Mouse (Mus musculus) forebrain, postnatal 0 days (tissue): ENCODE measurements around the gene Pms2. TPM values are rescaled to one million over a fixed set of nuclear protein-coding genes. Genes with fewer than 3 reads are reported as not detected.

Experiments
- ATAC-seq: fragments of 200-750 bp; cut with Nextera tagmentation; 2 replicates; pipeline ENCODE4 v1.8.0; 2017; ENCODE audit warnings: mild to moderate bottlenecking, moderate library complexity
- DNase-seq: peaks from one replicate; pipeline ENCODE4 v3.0.0-alpha.2; 2015
- H3K27ac ChIP-seq: fragments of 300-500 bp; sonication (generic); 2 replicates; pipeline ENCODE4 v1.5.1; 2014; ENCODE audit warnings: low read depth, mild to moderate bottlenecking, antibody characterized with exemption, low read length, moderate library complexity, mixed read lengths
- H3K27me3 ChIP-seq: fragments of 300-500 bp; sonication (generic); 2 replicates; pipeline ENCODE4 v1.6.1; 2014; ENCODE audit warnings: mild to moderate bottlenecking, low read length, mixed read lengths; ENCODE audit not compliant: insufficient read depth
- H3K36me3 ChIP-seq: fragments of 300-500 bp; sonication (generic); 2 replicates; pipeline ENCODE4 v1.6.1; 2014; ENCODE audit warnings: mild to moderate bottlenecking, moderate library complexity; ENCODE audit not compliant: insufficient read depth
- H3K4me1 ChIP-seq: fragments of 300-500 bp; sonication (generic); 2 replicates; pipeline ENCODE4 v1.6.1; 2014; ENCODE audit warnings: antibody characterized with exemption; ENCODE audit not compliant: insufficient read depth
- H3K4me2 ChIP-seq: fragments of 300-500 bp; sonication (generic); 2 replicates; pipeline ENCODE4 v1.6.1; 2014; ENCODE audit warnings: low read depth, mild to moderate bottlenecking, moderate library complexity
- H3K4me3 ChIP-seq: fragments of 300-500 bp; sonication (generic); 2 replicates; pipeline ENCODE4 v1.5.1; 2014; ENCODE audit warnings: low read depth, low read length, mixed read lengths
- H3K9ac ChIP-seq: fragments of 300-500 bp; sonication (generic); 2 replicates; pipeline ENCODE4 v1.6.1; 2014; ENCODE audit warnings: mild to moderate bottlenecking
- H3K9me3 ChIP-seq: fragments of 300-500 bp; sonication (generic); 2 replicates; pipeline ENCODE4 v1.6.1; 2016; ENCODE audit warnings: low read length
- CTCF ChIP-seq: sonication (generic); IDR thresholded peaks from 2 replicates; pipeline ENCODE4 v1.5.1; 2016; ENCODE audit warnings: antibody characterized with exemption, control low read depth, low read depth
- WGBS: fragments of 180-500 bp; shearing (Covaris S2); extraction: QIAGEN DNeasy Blood & Tissue Kit; methylation state at CpG from one replicate; pipeline ENCODE4 v1.1.7; 2014; 5-methylcytosine and 5-hydroxymethylcytosine counted together
- polyA plus RNA-seq: library from polyadenylated mRNA; unstranded; fragments of >200 nt; fragmentation: Nextera tagmentation; extraction: Ambion mirVana; gene quantifications from 2 replicates; pipeline ENCODE4 v1.2.1, GENCODE M21; 2015
- total RNA-seq: library from RNA; depleted of rRNA; stranded (reverse); fragments of >200 nt; gene quantifications from 2 replicates; pipeline ENCODE4 v1.2.3, GENCODE M21; 2014

Gene Pms2
- total and polyA plus RNA-seq, 2 experiments from 2014 or later = 19.5 to 28.4 TPM

GRCm38 (mm10) chr5:143950016-143950415 lies 40.3 kb downstream of the Pms2 start:
- H3K9ac ChIP-seq = no peak overlapping the region
- DNase-seq = no peak
- H3K36me3 ChIP-seq = no peaks in the 10 kb centered on the region
- no peaks in the 10 kb centered on the region for H3K4me1 ChIP-seq
- H3K9me3 ChIP-seq = no peaks in the 10 kb centered on the region
- WGBS = 40% methylated on average over 5 of the region's 5 CpGs
- no peak for ATAC-seq
- H3K27me3 ChIP-seq = no peaks in the 10 kb centered on the region
- H3K4me3 ChIP-seq = no peak overlapping the region
- H3K27ac ChIP-seq = no peak overlapping the region
- TF ChIP-seq CTCF = no peak
- H3K4me2 ChIP-seq = no peak overlapping the region

- Histone ChIP-seq H3K27me3 (no peaks in the 10 kb centered on the region), H3K4me3 (no peak overlapping the region), H3K9me3 (no peaks in the 10 kb centered on the region), H3K9ac (no peak overlapping the region), H3K27ac (no peak overlapping the region), H3K36me3 (peaks cover 8% of the 10 kb centered on the region; the same call in 1 of the 2 replicates), H3K4me2 (no peak overlapping the region), H3K4me1 (no peaks in the 10 kb centered on the region)
- no peak for DNase-seq
- no peak for ATAC-seq
- 94% methylated on average over 6 of the region's 6 CpGs for WGBS
- no peak for TF ChIP-seq CTCF
These were observed 47.3 kb downstream of the Pms2 start for GRCm38 (mm10) chr5:143957101-143957500.

- Histone ChIP-seq H3K4me1 (no peaks in the 10 kb centered on the region), H3K4me2 (no peak overlapping the region), H3K27me3 (no peaks in the 10 kb centered on the region), H3K9ac (no peak overlapping the region), H3K9me3 (no peaks in the 10 kb centered on the region), H3K27ac (no peak overlapping the region), H3K36me3 (peaks cover 8% of the 10 kb centered on the region; the same call in 1 of the 2 replicates), H3K4me3 (no peak overlapping the region)
- WGBS = 91% methylated on average over 11 of the region's 11 CpGs
- no peak for TF ChIP-seq CTCF
- DNase-seq (no peak), ATAC-seq (no peak)
These were observed 49.8 kb downstream of the Pms2 start for GRCm38 (mm10) chr5:143959551-143959950.

GRCm38 (mm10) chr5:143961176-143961575 lies 51.4 kb downstream of the Pms2 start:
- Histone ChIP-seq H3K27ac (no peak overlapping the region), H3K9ac (no peak overlapping the region), H3K4me3 (no peak overlapping the region), H3K4me2 (no peak overlapping the region), H3K4me1 (no peaks in the 10 kb centered on the region), H3K36me3 (peaks cover 8% of the 10 kb centered on the region; the same call in 1 of the 2 replicates), H3K27me3 (no peaks in the 10 kb centered on the region), H3K9me3 (no peaks in the 10 kb centered on the region)
- DNase-seq = no peak
- ATAC-seq = no peak
- TF ChIP-seq CTCF = no peak
- WGBS = 92% methylated on average over 8 of the region's 8 CpGs

- Histone ChIP-seq H3K4me1 (no peaks in the 10 kb centered on the region), H3K9me3 (no peaks in the 10 kb centered on the region), H3K27ac (no peak overlapping the region), H3K27me3 (no peaks in the 10 kb centered on the region), H3K4me2 (no peak overlapping the region), H3K9ac (no peak overlapping the region), H3K4me3 (no peak overlapping the region), H3K36me3 (no peaks in the 10 kb centered on the region)
- ATAC-seq (no peak), DNase-seq (no peak)
- whole genome bisulfite sequencing = 88% methylated on average over 12 of the region's 12 CpGs
- no peak for TF ChIP-seq CTCF
These were observed 56.0 kb downstream of the Pms2 start for GRCm38 (mm10) chr5:143965586-143966345.

GRCm38 (mm10) chr5:143966671-143967070 lies 56.9 kb downstream of the Pms2 start:
- Histone ChIP-seq H3K9me3 (no peaks in the 10 kb centered on the region), H3K9ac (no peak overlapping the region), H3K4me3 (no peak overlapping the region), H3K4me1 (no peaks in the 10 kb centered on the region), H3K27ac (no peak overlapping the region), H3K36me3 (no peaks in the 10 kb centered on the region), H3K27me3 (no peaks in the 10 kb centered on the region), H3K4me2 (no peak overlapping the region)
- WGBS = 91% methylated on average over 12 of the region's 12 CpGs
- DNase-seq (no peak), ATAC-seq (no peak)
- TF ChIP-seq CTCF = no peak

- no peaks in the 10 kb centered on the region for H3K9me3 ChIP-seq
- ATAC-seq (no peak), DNase-seq (no peak)
- H3K4me3 ChIP-seq = no peak overlapping the region
- H3K4me1 ChIP-seq = no peaks in the 10 kb centered on the region
- H3K4me2 ChIP-seq = no peak overlapping the region
- no peaks in the 10 kb centered on the region for H3K36me3 ChIP-seq
- no peak overlapping the region for H3K27ac ChIP-seq
- no peaks in the 10 kb centered on the region for H3K27me3 ChIP-seq
- TF ChIP-seq CTCF = no peak
- no peak overlapping the region for H3K9ac ChIP-seq
- 81% methylated on average over 3 of the region's 3 CpGs for WGBS
These were observed 62.9 kb downstream of the Pms2 start for GRCm38 (mm10) chr5:143972628-143973027.
